Mouse (Mus musculus): Measurements from ENCODE around the gene Hsd3b4. TPM values are rescaled to one million over a fixed set of nuclear protein-coding genes. Genes with fewer than 3 reads are reported as not detected.
"Not testable (repeated sequence)": the region's sequence is repeated elsewhere in the genome, so short reads cannot be mapped to it uniquely, and the experiment has no call there.

The Hsd3b4 gene
- polyA plus RNA-seq, 1 experiment from 2014 or later: not detected

DNA sequence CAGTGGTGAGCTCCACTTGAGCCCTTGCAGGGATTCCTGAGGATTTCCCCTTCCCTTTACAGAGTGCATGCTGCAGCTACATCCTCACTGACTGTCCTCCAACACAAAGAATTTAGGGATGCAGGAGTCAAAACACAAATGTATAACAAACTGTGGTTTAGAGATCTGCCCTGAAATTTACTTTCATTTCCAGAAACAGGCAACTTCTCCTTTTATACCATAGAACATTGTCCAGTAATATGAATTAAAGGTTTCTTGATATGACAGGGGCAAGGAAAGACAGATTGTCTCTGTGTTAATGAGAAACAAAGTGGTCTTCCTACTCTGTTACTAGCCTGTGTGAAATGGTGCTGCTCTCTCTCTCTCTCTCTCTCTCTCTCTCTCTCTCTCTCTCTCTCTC is 12.9 kb downstream of the Hsd3b4 start:
- H3K4me3 ChIP-seq (ENCODE audit: low read depth, low read length); ATAC-seq (ENCODE audit: low FRiP score, low TSS enrichment); DNase-seq (ENCODE audit: low spot score); H3K4me2 ChIP-seq (replicated peaks; ENCODE audit: low read depth); H3K9ac ChIP-seq (ENCODE audit: low read length); H3K36me3 ChIP-seq (ENCODE audit: control insufficient read depth, insufficient read depth, low read length); H3K27ac ChIP-seq (replicated peaks); H3K27me3 ChIP-seq (ENCODE audit: control insufficient read depth, insufficient read depth, low read length); H3K9me3 ChIP-seq (ENCODE audit: control insufficient read depth, low read length); H3K4me1 ChIP-seq (replicated peaks; ENCODE audit: control insufficient read depth, insufficient read depth): not testable (repeated sequence)

DNA sequence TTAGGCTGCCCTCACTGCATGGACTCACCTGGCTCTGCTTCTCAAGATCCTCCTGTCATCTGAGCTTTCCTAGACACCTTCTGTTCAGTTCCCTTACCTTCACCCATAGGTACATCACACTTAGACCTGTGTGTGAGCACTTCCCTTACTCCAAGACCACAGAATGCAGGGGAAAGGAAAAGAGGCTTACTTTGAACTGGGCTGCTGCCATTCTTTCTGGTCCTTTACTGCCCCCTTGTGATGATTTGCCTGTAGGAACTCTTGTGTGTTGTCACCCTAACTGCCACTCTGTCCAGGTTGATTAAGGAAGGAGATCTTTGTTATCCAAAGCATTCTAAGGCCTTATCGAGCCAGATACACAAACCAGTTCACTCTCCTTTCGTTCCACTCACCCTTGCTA is 13.6 kb downstream of the Hsd3b4 start:
- no CpG with 5 or more reads among the region's 2 CpGs for WGBS
- not testable (repeated sequence) for H3K27ac ChIP-seq (replicated peaks); DNase-seq (ENCODE audit: low spot score); H3K4me2 ChIP-seq (replicated peaks; ENCODE audit: low read depth); H3K27me3 ChIP-seq (ENCODE audit: control insufficient read depth, insufficient read depth, low read length); H3K36me3 ChIP-seq (ENCODE audit: control insufficient read depth, insufficient read depth, low read length); H3K9me3 ChIP-seq (ENCODE audit: control insufficient read depth, low read length); H3K4me3 ChIP-seq (ENCODE audit: low read depth, low read length); H3K9ac ChIP-seq (ENCODE audit: low read length); H3K4me1 ChIP-seq (replicated peaks; ENCODE audit: control insufficient read depth, insufficient read depth); ATAC-seq (ENCODE audit: low FRiP score, low TSS enrichment)

- H3K9me3 ChIP-seq (ENCODE audit: control insufficient read depth, low read length); H3K4me1 ChIP-seq (replicated peaks; ENCODE audit: control insufficient read depth, insufficient read depth); H3K27me3 ChIP-seq (ENCODE audit: control insufficient read depth, insufficient read depth, low read length); DNase-seq (ENCODE audit: low spot score); ATAC-seq (ENCODE audit: low FRiP score, low TSS enrichment); H3K4me3 ChIP-seq (ENCODE audit: low read depth, low read length); H3K36me3 ChIP-seq (ENCODE audit: control insufficient read depth, insufficient read depth, low read length); H3K27ac ChIP-seq (replicated peaks); H3K4me2 ChIP-seq (replicated peaks; ENCODE audit: low read depth); H3K9ac ChIP-seq (ENCODE audit: low read length): not testable (repeated sequence)
Observed at GRCm38 (mm10) chr3:98495055-98495454, 15.3 kb downstream of the Hsd3b4 start.

DNA sequence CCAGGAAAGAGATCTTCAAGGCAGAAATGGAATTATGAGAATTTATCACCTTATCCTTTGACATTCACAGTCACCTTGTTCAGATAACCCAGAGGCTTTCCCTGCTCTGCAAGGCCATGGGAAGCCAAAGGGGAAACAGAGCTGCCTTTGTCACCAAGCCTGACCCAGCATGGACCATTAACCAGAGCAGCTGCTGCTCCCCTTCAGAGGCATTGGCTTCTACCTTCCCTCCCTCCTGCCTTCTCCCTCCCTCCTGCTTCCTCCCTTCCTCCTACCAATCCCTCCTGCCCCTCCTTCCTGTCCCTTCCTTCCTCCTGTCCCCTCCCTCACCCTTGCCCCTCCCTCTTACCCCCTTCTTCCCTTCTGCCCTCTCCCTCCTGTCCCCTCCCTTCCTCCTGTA is 16.1 kb downstream of the Hsd3b4 start:
- H3K36me3 ChIP-seq (ENCODE audit: control insufficient read depth, insufficient read depth, low read length); H3K27me3 ChIP-seq (ENCODE audit: control insufficient read depth, insufficient read depth, low read length); H3K4me2 ChIP-seq (replicated peaks; ENCODE audit: low read depth); H3K9me3 ChIP-seq (ENCODE audit: control insufficient read depth, low read length); H3K4me1 ChIP-seq (replicated peaks; ENCODE audit: control insufficient read depth, insufficient read depth); H3K4me3 ChIP-seq (ENCODE audit: low read depth, low read length); DNase-seq (ENCODE audit: low spot score); H3K9ac ChIP-seq (ENCODE audit: low read length); ATAC-seq (ENCODE audit: low FRiP score, low TSS enrichment); H3K27ac ChIP-seq (replicated peaks): not testable (repeated sequence)

DNA sequence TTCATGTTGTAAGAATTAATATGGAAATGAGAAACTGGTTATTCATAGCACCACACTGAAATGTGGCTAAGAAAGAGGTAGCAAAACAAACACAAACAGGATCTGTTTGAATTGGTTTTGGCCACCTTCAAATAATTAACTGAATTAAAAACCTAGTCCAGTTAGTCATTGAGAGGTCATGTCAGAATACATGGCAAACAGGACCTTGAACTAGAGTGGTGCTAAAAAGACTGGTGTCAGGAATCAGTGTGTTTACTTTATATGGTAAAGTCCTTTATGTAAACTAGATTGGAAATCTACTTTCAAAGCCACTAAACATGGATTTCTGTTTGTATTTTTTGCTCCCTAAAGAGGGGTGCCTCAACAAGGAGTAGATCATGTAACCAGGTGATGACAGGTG is 38.8 kb downstream of the Hsd3b4 start:
- H3K36me3 ChIP-seq (ENCODE audit: control insufficient read depth, insufficient read depth, low read length); ATAC-seq (ENCODE audit: low FRiP score, low TSS enrichment); H3K9ac ChIP-seq (ENCODE audit: low read length); H3K4me1 ChIP-seq (replicated peaks; ENCODE audit: control insufficient read depth, insufficient read depth); H3K4me2 ChIP-seq (replicated peaks; ENCODE audit: low read depth); H3K27ac ChIP-seq (replicated peaks); H3K27me3 ChIP-seq (ENCODE audit: control insufficient read depth, insufficient read depth, low read length); H3K4me3 ChIP-seq (ENCODE audit: low read depth, low read length); H3K9me3 ChIP-seq (ENCODE audit: control insufficient read depth, low read length); DNase-seq (ENCODE audit: low spot score): not testable (repeated sequence)

GRCm38 (mm10) chr3:98471057-98471456 is 39.3 kb downstream of the Hsd3b4 start:
- not testable (repeated sequence) for H3K27ac ChIP-seq (replicated peaks); ATAC-seq (ENCODE audit: low FRiP score, low TSS enrichment)
- WGBS: no CpG with 5 or more reads among the region's 1 CpGs

GRCm38 (mm10) chr3:98469323-98469722 is 41.0 kb downstream of the Hsd3b4 start:
- not testable (repeated sequence) for H3K4me1 ChIP-seq (replicated peaks; ENCODE audit: control insufficient read depth, insufficient read depth); H3K27ac ChIP-seq (replicated peaks); H3K27me3 ChIP-seq (ENCODE audit: control insufficient read depth, insufficient read depth, low read length); ATAC-seq (ENCODE audit: low FRiP score, low TSS enrichment); H3K4me3 ChIP-seq (ENCODE audit: low read depth, low read length); DNase-seq (ENCODE audit: low spot score); H3K4me2 ChIP-seq (replicated peaks; ENCODE audit: low read depth); H3K9ac ChIP-seq (ENCODE audit: low read length); H3K9me3 ChIP-seq (ENCODE audit: control insufficient read depth, low read length); H3K36me3 ChIP-seq (ENCODE audit: control insufficient read depth, insufficient read depth, low read length)
- WGBS: 0% methylated on average over 1 of the region's 2 CpGs

More at GRCm38 (mm10) chr3:98471057-98471456, 39.3 kb downstream of the Hsd3b4 start:
- H3K9me3 ChIP-seq (ENCODE audit: control insufficient read depth, low read length); H3K36me3 ChIP-seq (ENCODE audit: control insufficient read depth, insufficient read depth, low read length); DNase-seq (ENCODE audit: low spot score); H3K9ac ChIP-seq (ENCODE audit: low read length); H3K4me2 ChIP-seq (replicated peaks; ENCODE audit: low read depth); H3K4me3 ChIP-seq (ENCODE audit: low read depth, low read length); H3K4me1 ChIP-seq (replicated peaks; ENCODE audit: control insufficient read depth, insufficient read depth); H3K27me3 ChIP-seq (ENCODE audit: control insufficient read depth, insufficient read depth, low read length): not testable (repeated sequence)

- WGBS: no CpG with 5 or more reads among the region's 1 CpGs
- ATAC-seq (ENCODE audit: low FRiP score, low TSS enrichment): not testable (repeated sequence)
Observed at GRCm38 (mm10) chr3:98457026-98457425, 53.3 kb downstream of the Hsd3b4 start, which contains the start of gene Gm4450. Gm4450 (minus strand) TSS chr3:98457126.

DNA sequence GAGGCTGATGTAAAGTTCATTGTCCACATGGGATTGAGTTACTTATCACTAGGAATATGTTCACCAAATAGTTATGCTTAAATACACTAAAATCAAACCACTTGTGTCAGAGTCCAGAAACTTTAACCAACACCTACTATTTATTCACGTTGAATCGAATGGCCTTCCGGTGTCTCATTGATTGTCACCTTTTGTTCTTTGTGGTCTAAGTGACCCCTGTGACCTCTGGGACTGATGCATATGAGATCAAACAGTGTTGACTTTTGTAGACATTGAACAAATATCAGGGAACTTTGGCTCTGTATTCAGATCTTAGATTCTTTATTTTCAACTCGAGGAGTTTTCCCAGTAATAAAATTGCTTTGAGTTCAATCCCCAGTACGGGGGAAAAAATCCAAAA is 56.5 kb downstream of the Hsd3b4 start:
- H3K9ac ChIP-seq (ENCODE audit: low read length); H3K27ac ChIP-seq (replicated peaks); H3K36me3 ChIP-seq (ENCODE audit: control insufficient read depth, insufficient read depth, low read length); H3K4me2 ChIP-seq (replicated peaks; ENCODE audit: low read depth); ATAC-seq (ENCODE audit: low FRiP score, low TSS enrichment); H3K4me3 ChIP-seq (ENCODE audit: low read depth, low read length); H3K27me3 ChIP-seq (ENCODE audit: control insufficient read depth, insufficient read depth, low read length); H3K4me1 ChIP-seq (replicated peaks; ENCODE audit: control insufficient read depth, insufficient read depth); DNase-seq (ENCODE audit: low spot score); H3K9me3 ChIP-seq (ENCODE audit: control insufficient read depth, low read length): not testable (repeated sequence)
- 61% methylated on average over 5 of the region's 5 CpGs for WGBS

More at GRCm38 (mm10) chr3:98457026-98457425, 53.3 kb downstream of the Hsd3b4 start, which contains the start of gene Gm4450:
- H3K4me2 ChIP-seq (replicated peaks; ENCODE audit: low read depth); H3K27me3 ChIP-seq (ENCODE audit: control insufficient read depth, insufficient read depth, low read length); H3K36me3 ChIP-seq (ENCODE audit: control insufficient read depth, insufficient read depth, low read length); H3K27ac ChIP-seq (replicated peaks); H3K9ac ChIP-seq (ENCODE audit: low read length); H3K9me3 ChIP-seq (ENCODE audit: control insufficient read depth, low read length); H3K4me1 ChIP-seq (replicated peaks; ENCODE audit: control insufficient read depth, insufficient read depth); DNase-seq (ENCODE audit: low spot score); H3K4me3 ChIP-seq (ENCODE audit: low read depth, low read length): not testable (repeated sequence)

Data from stomach, postnatal 0 days (tissue).